ENCODE assay signal across 35 mouse cellular contexts in the genomic region with DNA sequence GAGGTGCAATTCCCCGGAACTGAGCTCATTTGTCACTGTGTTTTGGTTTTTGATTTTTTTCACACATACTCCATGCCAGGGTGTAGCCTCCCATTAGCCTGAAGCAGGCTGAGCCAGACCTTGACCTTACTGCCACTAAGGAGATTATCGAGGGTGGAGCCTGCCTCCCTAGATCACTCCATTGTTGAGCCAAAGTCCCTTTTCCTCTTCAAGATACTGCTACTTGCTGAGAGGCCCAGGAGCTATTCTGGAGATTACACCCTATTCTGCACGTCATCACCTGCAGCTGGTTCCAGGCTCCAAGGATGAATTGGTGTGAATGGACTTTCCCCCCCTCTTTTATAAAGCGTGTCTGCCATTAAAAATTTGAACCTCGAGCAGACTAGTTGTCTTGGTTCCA. TPM values are rescaled to one million over a fixed set of nuclear protein-coding genes. Genes with fewer than 3 reads are reported as not detected.
"Had no signal": no experiment of that assay in that cellular context is flagged by ENCODE, and none has a peak within 500 bp of the region (broad histone marks: within the 10 kb centered on the region; RNA-seq: fewer than 3 reads in every experiment).

No protein-coding gene starts in this region.

- H3K4me1 ChIP-seq: embryonic facial prominence, embryonic 10.5 days; embryonic facial prominence, embryonic 12.5 days; embryonic facial prominence, embryonic 13.5 days; embryonic facial prominence, embryonic 15.5 days; forebrain, embryonic 10.5 days; forebrain, embryonic 12.5 days; forebrain, embryonic 13.5 days; forebrain, embryonic 15.5 days had no signal

- H3K4me2 ChIP-seq: embryonic facial prominence, embryonic 12.5 days; embryonic facial prominence, embryonic 13.5 days; embryonic facial prominence, embryonic 15.5 days; forebrain, embryonic 12.5 days; forebrain, embryonic 13.5 days; forebrain, embryonic 15.5 days had no signal

- H3K36me3 ChIP-seq: embryonic facial prominence, embryonic 10.5 days; embryonic facial prominence, embryonic 12.5 days; embryonic facial prominence, embryonic 13.5 days; embryonic facial prominence, embryonic 15.5 days; forebrain, embryonic 10.5 days; forebrain, embryonic 12.5 days; forebrain, embryonic 15.5 days had no signal

- ATAC-seq: forebrain, embryonic 13.5 days; forebrain, embryonic 14.5 days; forebrain, embryonic 15.5 days; forebrain, embryonic 16.5 days; forebrain, postnatal 0 days had no signal

- H3K9me3 ChIP-seq: embryonic facial prominence, embryonic 10.5 days; embryonic facial prominence, embryonic 12.5 days; embryonic facial prominence, embryonic 13.5 days; embryonic facial prominence, embryonic 15.5 days; forebrain, embryonic 10.5 days; forebrain, embryonic 12.5 days; forebrain, embryonic 13.5 days; forebrain, embryonic 15.5 days had no signal

- H3K4me3 ChIP-seq: embryonic facial prominence, embryonic 10.5 days; embryonic facial prominence, embryonic 12.5 days; embryonic facial prominence, embryonic 13.5 days; embryonic facial prominence, embryonic 15.5 days; erythroblast, embryonic 14.5 days; forebrain, embryonic 10.5 days; forebrain, embryonic 12.5 days; forebrain, embryonic 13.5 days; forebrain, embryonic 15.5 days; gastrocnemius, adult 2 months had no signal

- H3K27ac ChIP-seq: embryonic facial prominence, embryonic 10.5 days; embryonic facial prominence, embryonic 12.5 days; embryonic facial prominence, embryonic 13.5 days; embryonic facial prominence, embryonic 15.5 days; forebrain, embryonic 10.5 days; forebrain, embryonic 12.5 days; forebrain, embryonic 13.5 days; forebrain, embryonic 15.5 days; gastrocnemius, adult 2 months had no signal

- H3K27me3 ChIP-seq: embryonic facial prominence, embryonic 12.5 days; embryonic facial prominence, embryonic 13.5 days; embryonic facial prominence, embryonic 15.5 days; forebrain, embryonic 12.5 days; forebrain, embryonic 13.5 days; forebrain, embryonic 15.5 days had no signal

- H3K9ac ChIP-seq: embryonic facial prominence, embryonic 12.5 days; embryonic facial prominence, embryonic 13.5 days; embryonic facial prominence, embryonic 15.5 days; forebrain, embryonic 12.5 days; forebrain, embryonic 13.5 days; forebrain, embryonic 15.5 days; forebrain, postnatal 0 days had no signal

- DNase-seq: cerebellum, adult 18-20 months; cerebellum, adult 2 months; cerebellum, adult 8-10 months; cerebellum, adult 9-10 months; cerebellum, adult 9-11 months; cerebellum, postnatal 10 days; cerebellum, postnatal 14 days; cerebellum, postnatal 25 days; cerebellum, postnatal 36 days; embryo, embryonic 11 days; forebrain, postnatal 0 days; gastrocnemius, adult 2 months; gastrocnemius, postnatal 10 days; gastrocnemius, postnatal 14 days; gastrocnemius, postnatal 25 days; gastrocnemius, postnatal 36 days; heart, adult 11 months had no signal

RNA-seq across cellular contexts. Expression of a gene that starts 42.8 kb away (rescaled TPM):
- total RNA-seq: common myeloid progenitor, adult 5-6 weeks; gastrocnemius, adult 18-20 months; gastrocnemius, adult 2 months; gastrocnemius, adult 8-10 months; gastrocnemius, postnatal 10 days; gastrocnemius, postnatal 14 days; gastrocnemius, postnatal 25 days; gastrocnemius, postnatal 36 days; gastrocnemius, postnatal 4 days; granulocyte monocyte progenitor cell, adult 5-6 weeks had no signal
- polyA plus RNA-seq: embryonic facial prominence, embryonic 10.5 days; embryonic facial prominence, embryonic 11.5 days; embryonic facial prominence, embryonic 12.5 days; erythroblast, embryonic 14.5 days; forebrain, embryonic 10.5 days; forebrain, embryonic 11.5 days; forebrain, embryonic 12.5 days; forebrain, embryonic 13.5 days had no signal
